Mouse (Mus musculus) small intestine, adult 2 months (tissue): ENCODE data around the gene Coro1c. TPM values are rescaled to one million over a fixed set of nuclear protein-coding genes. Genes with fewer than 3 reads are reported as not detected.

Source experiments
- H3K27ac ChIP-seq: fragments of 200-500 bp; 2 replicates; pipeline ENCODE4 v1.5.1; 2012; ENCODE audit warnings: low read depth, low read length, control low read depth, inconsistent platforms; ENCODE audit not compliant: insufficient read depth
- H3K27me3 ChIP-seq: fragments of 200-500 bp; 2 replicates; pipeline ENCODE4 v1.6.1; 2012; ENCODE audit warnings: mild to moderate bottlenecking, moderate library complexity, low read length, inconsistent platforms; ENCODE audit not compliant: control insufficient read depth, insufficient read depth
- H3K36me3 ChIP-seq: fragments of 200-500 bp; 2 replicates; pipeline ENCODE4 v1.6.1; 2012; ENCODE audit warnings: mild to moderate bottlenecking, low read length, control low read depth, inconsistent platforms; ENCODE audit not compliant: control insufficient read depth, insufficient read depth
- H3K4me1 ChIP-seq: fragments of 200-500 bp; 2 replicates; pipeline ENCODE4 v1.6.1; 2012; ENCODE audit warnings: low read length, inconsistent platforms, mixed read lengths; ENCODE audit not compliant: control insufficient read depth, insufficient read depth, insufficient read length
- H3K4me3 ChIP-seq: fragments of 200-500 bp; 2 replicates; pipeline ENCODE4 v1.5.1; 2012; ENCODE audit warnings: low read depth, mild to moderate bottlenecking, control low read depth, inconsistent platforms, low read length, moderate library complexity
- CTCF ChIP-seq: fragments of 200-500 bp; IDR thresholded peaks from 2 replicates; pipeline ENCODE4 v1.5.1; 2012; ENCODE audit warnings: low read depth, mild to moderate bottlenecking, control low read depth, inconsistent platforms, low read length, moderate library complexity, mixed read lengths; ENCODE audit not compliant: insufficient replicate concordance, insufficient read length; ENCODE audit errors: extremely low read depth
- POLR2A ChIP-seq: fragments of 200-500 bp; IDR thresholded peaks from 2 replicates; pipeline ENCODE4 v1.6.1; 2012; ENCODE audit warnings: low read depth, mild to moderate bottlenecking, control low read depth, inconsistent platforms, low read length, moderate library complexity
- WGBS: fragments of 180-500 bp; shearing (Covaris S2); methylation state at CpG from one replicate; pipeline ENCODE4 v1.1.7; 2018; 5-methylcytosine and 5-hydroxymethylcytosine counted together
- polyA plus RNA-seq: library from polyadenylated mRNA; depleted of rRNA; stranded (reverse); fragments of >200 nt; gene quantifications from 2 replicates; pipeline ENCODE4 v1.2.3, GENCODE M21; 2012

Gene Coro1c
- polyA plus RNA-seq, 1 experiment, result 144 TPM

DNA sequence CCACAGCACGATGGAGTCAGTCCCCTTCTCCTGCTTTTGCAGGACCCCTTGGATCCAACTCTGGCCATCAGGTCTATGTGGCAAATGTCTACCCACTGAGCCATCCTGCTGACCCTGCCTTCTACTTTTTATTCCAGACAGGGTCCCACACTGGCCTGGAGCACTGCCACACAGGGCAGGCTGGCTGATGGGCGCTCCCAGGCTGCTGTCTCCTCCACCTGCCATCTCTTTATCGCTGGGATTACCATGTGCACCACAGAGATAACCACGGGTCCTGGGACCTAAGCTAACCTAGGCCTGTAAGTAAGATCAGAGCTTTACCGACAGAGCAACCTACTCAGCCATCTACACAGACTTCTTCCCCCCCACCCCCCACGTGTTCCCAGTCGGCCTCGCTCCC lies 61.9 kb downstream of the Coro1c start:
- WGBS, result 88% methylated on average over 8 of the region's 8 CpGs
- Histone ChIP-seq H3K27me3 (no peaks in the 10 kb centered on the region), H3K36me3 (peaks cover 89% of the 10 kb centered on the region), H3K4me3 (no peak overlapping the region), H3K4me1 (peaks cover 3% of the 10 kb centered on the region; the same call in 1 of the 2 replicates), H3K27ac (no peak overlapping the region)
- TF ChIP-seq POLR2A (no peak), CTCF (no peak)

DNA sequence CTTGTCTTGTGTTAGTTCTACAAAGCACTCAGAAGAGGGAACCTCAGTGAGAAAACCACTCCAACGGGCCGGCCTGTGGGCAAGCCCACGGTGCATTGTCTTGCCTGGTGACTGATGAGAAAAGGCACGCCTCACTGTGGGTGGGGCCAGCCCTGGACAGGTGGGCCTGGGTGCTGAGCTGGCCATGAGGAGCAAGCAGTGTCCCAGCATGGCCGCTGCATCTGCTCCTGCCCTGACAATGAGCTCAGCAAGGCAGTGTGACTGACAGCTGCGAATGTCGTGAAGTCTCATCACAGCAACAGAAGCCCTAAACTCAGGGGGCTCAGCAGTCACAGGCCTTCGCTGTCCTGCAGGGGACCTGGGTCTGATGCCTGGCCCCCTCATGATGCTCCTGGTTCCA lies 62.9 kb downstream of the Coro1c start:
- Histone ChIP-seq H3K27me3 (no peaks in the 10 kb centered on the region), H3K36me3 (peaks cover 87% of the 10 kb centered on the region), H3K4me1 (peaks cover 3% of the 10 kb centered on the region; the same call in 1 of the 2 replicates), H3K27ac (no peak overlapping the region), H3K4me3 (no peak overlapping the region)
- WGBS, result 85% methylated on average over 8 of the region's 8 CpGs
- TF ChIP-seq CTCF (no peak), POLR2A (no peak)

DNA sequence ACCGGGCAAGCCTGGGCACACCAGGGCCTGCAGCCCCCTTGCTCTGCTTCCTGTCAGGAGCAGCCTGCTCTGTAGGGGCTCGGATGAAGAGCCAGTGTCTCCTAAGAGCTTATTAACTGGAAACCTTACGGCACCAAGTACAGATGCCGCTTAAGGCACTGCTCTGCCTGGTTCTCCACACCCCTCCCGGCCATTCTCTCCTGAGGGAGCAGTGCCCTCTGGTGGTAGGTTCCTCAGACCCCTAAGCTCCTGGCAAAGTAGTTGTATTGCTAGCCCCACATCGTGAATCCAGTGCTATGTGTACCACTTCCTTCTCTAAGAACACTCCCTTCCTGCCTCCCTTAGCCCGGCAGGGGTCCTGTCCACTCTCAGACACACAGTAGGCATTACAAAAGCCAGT lies 63.8 kb downstream of the Coro1c start:
- H3K4me1 ChIP-seq, result peaks cover 3% of the 10 kb centered on the region; the same call in 1 of the 2 replicates
- H3K27me3 ChIP-seq, result no peaks in the 10 kb centered on the region
- H3K27ac ChIP-seq, result peak overlapping the region; percentile 14; the same call in 1 of the 2 replicates
- WGBS, result 61% methylated on average over 7 of the region's 7 CpGs
- H3K36me3 ChIP-seq, result peaks cover 78% of the 10 kb centered on the region
- no peak overlapping the region for H3K4me3 ChIP-seq
- TF ChIP-seq POLR2A (no peak), CTCF (peak; percentile 70; the same call in 1 of the 2 replicates)

DNA sequence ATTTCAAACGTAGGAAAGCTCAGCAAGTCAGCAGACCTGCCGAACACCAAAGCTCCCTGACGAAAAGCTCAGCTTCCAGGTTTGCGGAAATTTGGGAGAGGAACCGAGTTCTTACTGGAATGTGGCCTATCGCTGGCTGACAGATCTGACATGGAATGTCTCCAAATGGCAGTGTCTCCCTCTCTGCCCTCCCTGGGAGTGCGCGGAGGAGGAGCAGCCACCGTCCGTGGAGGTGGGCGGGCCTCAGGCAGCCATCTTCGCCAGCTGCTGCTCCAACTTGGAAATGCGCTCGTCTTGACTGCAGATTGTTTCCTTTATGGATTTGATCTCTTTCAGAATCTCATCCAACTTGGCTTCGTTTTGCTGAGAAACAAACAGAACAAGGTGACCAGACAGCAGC lies 64.5 kb downstream of the Coro1c start:
- Histone ChIP-seq H3K27ac (no peak overlapping the region; the same call in 1 of the 2 replicates), H3K36me3 (peaks cover 72% of the 10 kb centered on the region), H3K4me3 (no peak overlapping the region), H3K27me3 (no peaks in the 10 kb centered on the region), H3K4me1 (peaks cover 3% of the 10 kb centered on the region; the same call in 1 of the 2 replicates)
- WGBS, result 82% methylated on average over 15 of the region's 15 CpGs
- TF ChIP-seq CTCF (no peak), POLR2A (no peak)

DNA sequence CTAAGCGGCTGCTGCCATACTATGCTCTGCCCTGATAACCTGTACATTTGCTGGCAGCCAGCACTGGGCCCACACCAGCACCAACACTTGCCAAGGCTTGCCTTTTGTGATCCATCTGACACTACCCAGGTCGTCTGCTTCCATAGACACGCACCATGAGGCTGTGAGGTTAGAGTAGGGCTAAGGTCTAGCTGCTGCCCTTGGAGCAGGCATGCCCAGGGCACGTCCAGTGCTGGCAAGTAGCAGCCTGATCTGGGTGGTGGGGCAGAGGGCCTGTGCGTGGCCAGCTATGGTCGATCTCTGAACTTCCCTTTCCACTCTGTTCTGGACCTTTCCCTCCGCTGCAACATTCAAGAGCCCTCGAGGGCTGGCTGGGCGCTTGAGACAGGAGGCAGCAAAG lies 65.7 kb downstream of the Coro1c start:
- Histone ChIP-seq H3K36me3 (peaks cover 63% of the 10 kb centered on the region), H3K27ac (0 out of 2 replicates have a peak overlapping the region, but pooled peaks have one; percentile 7), H3K4me3 (no peak overlapping the region), H3K4me1 (peaks cover 3% of the 10 kb centered on the region; the same call in 1 of the 2 replicates), H3K27me3 (no peaks in the 10 kb centered on the region)
- TF ChIP-seq POLR2A (no peak), CTCF (no peak)
- WGBS, result 90% methylated on average over 9 of the region's 9 CpGs

DNA sequence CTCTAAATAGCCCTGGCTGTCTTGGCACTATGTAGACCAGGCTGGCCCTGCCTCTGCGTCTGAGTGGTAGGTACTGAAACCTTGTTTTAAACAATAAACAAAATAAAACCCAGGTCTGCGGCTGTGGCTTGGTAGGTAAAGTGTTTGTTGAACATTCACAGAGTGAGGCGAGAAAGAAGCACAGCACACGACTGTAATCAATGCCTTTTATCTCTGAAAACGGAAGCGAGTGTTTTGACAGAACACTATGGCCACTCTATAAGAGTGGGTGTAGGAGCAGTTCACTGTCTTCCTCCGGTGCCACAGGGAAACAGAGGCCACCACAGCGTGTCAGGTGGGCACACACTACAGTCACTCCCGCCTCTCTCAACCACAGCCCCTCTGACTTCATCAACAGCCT lies 66.3 kb downstream of the Coro1c start:
- 78% methylated on average over 9 of the region's 9 CpGs for WGBS
- H3K4me3 ChIP-seq, result no peak overlapping the region
- peak overlapping the region; percentile 24; the same call in 1 of the 2 replicates for H3K27ac ChIP-seq
- H3K36me3 ChIP-seq, result peaks cover 57% of the 10 kb centered on the region
- TF ChIP-seq POLR2A (no peak), CTCF (no peak)
- peaks cover 3% of the 10 kb centered on the region; the same call in 1 of the 2 replicates for H3K4me1 ChIP-seq
- no peaks in the 10 kb centered on the region for H3K27me3 ChIP-seq

DNA sequence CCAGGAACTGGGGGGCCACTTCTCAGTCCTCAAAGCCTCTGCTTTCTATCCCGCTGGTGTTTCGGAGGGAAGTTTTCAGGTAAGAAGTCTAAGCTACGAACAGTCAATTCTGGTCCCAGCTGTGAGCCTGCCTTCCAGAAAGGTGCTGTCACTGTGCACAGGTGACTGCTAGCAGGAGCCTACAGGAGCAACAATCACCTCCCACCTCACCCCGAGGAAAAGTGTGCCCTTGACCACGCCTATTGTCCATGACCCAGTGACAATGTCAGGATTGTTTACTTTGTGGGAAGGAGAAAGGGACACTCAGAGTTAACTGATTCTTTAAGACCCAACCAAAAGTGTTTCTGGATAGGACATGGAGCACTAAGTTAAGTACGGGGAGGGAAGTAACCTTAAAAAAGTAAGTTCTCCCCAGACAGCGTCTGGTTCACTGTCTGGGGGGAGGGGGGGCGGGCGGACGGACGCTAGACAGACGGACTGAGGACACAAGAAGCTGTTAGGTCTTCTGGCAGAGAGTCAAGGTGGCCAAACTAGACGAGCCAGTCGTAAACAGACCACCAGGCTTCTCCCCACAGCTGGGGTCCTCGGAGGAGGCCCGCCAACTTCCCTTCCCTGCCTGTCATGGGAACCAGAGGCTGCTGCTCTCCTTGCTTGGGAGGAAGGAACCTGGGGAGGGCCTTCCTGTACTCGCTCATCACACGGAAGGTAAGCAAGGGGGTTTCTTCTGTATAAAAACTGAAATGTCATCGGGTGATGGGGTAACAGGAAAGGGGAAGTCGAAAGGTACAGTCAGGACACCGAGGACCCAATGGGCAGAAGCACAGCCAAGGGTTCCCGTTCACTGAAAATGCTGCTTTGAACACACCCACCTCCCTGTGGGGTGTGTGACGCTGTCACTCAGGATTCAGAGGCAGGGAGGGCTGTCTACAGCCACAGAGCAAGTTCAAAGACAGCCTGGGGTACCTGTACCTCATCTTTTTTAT lies 67.0 kb downstream of the Coro1c start:
- H3K4me3 ChIP-seq, result no peak overlapping the region
- H3K36me3 ChIP-seq, result peaks cover 50% of the 10 kb centered on the region
- peak overlapping the region; percentile 24; the same call in 1 of the 2 replicates for H3K27ac ChIP-seq
- WGBS, result 75% methylated on average over 23 of the region's 23 CpGs
- peaks cover 3% of the 10 kb centered on the region; the same call in 1 of the 2 replicates for H3K4me1 ChIP-seq
- no peaks in the 10 kb centered on the region for H3K27me3 ChIP-seq
- TF ChIP-seq POLR2A, result no peak
- no peak for TF ChIP-seq CTCF
